Mouse (Mus musculus) effector memory CD4-positive, alpha-beta T cell, adult 7 months (primary cell): ENCODE data around the gene Lin52. TPM values are rescaled to one million over a fixed set of nuclear protein-coding genes. Genes with fewer than 3 reads are reported as not detected.

Source experiments
- polyA plus RNA-seq: library from polyadenylated mRNA; unstranded; fragments of 100-300 nt; shearing (Covaris generic); gene quantifications from one replicate; pipeline ENCODE4 v1.2.1, GENCODE M21; 2017

Gene Lin52
- 26.8 TPM for polyA plus RNA-seq

GRCm38 (mm10) chr12:84450718-84451646, at the start of gene Lin52, which contains the start of gene Aldh6a1:
TSS of gene Lin52 (plus strand) at chr12:84451422.
TSS of gene Aldh6a1 (minus strand) at chr12:84451004.

DNA sequence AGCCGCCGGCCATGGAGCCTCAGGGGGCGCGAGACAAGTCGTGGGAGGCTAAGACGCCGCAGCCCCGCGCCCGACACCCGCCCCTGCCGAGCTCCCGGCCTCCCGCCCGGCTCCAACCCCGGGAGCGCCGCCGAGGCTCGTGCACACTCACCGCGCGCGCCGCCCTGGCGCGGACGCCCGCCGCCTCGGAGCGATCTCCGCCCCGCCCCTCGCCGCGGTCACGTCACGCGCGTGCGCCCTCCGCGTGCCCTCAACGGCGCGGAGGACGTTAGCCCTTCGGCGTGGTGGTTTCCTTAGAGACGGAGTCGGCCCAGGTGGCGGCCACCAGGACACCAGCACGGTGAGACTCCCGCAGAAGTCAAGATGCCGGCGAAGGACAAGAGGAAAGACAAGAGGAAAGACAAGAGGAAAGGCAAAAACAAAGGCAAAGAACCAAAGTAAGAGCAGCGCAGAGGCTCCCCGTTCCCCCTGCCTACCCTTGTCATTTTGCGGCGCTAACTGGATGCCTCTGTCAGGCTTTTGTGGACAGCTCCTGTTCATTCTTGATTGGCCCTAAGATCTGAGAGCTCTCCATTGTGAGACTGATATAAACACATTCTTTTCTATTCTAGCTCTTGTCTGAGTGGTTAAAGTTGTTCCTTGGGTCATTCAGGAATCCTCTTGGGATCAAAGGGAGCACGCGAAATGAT, 42.3 kb upstream of the Lin52 start, which contains the start of the genes Entpd5 and Bbof1:
TSS of gene Entpd5 (minus strand) at position 211 of the 689 bp plus-strand sequence.
TSS of gene Bbof1 (plus strand) at position 253 of the 689 bp plus-strand sequence.

DNA sequence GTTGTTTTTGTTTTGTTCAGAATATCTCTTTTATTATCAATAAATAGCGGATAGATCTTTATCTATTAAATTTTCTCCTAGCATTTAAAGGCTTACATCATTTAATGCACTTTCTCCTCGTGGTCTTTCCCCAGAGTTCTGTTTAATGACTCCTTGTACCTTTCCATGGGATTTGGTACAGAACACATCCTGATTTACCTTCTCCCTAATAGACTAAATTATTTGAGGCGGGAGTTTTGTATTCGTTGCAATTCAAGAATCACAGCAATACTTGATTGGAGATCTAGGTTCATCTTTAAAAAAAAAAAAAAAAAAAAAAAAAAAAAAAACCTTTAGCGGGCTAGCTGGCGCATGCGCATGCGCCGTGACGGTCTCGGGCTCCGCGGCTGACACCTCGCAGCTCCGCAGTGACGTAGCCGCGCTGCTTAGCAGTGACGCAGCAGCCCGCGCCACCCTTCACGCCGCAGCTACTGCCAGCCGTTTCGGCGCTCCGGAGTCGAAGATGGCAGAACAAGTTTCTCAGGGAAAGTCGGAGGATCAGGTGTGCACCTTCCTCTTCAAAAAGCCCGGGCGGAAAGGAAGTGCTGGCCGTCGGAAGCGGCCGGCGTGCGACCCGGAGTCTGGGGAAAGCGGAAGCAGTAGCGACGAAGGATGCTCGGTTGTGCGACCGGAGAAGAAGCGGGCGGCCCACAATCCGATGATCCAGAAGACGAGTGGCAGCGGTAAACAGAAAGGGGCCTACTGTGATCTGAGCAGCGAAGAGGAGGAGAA, 34.2 kb upstream of the Lin52 start, which contains the start of gene Rnf113a2:
TSS of gene Rnf113a2 (plus strand) at position 363 of the 771 bp plus-strand sequence.

DNA sequence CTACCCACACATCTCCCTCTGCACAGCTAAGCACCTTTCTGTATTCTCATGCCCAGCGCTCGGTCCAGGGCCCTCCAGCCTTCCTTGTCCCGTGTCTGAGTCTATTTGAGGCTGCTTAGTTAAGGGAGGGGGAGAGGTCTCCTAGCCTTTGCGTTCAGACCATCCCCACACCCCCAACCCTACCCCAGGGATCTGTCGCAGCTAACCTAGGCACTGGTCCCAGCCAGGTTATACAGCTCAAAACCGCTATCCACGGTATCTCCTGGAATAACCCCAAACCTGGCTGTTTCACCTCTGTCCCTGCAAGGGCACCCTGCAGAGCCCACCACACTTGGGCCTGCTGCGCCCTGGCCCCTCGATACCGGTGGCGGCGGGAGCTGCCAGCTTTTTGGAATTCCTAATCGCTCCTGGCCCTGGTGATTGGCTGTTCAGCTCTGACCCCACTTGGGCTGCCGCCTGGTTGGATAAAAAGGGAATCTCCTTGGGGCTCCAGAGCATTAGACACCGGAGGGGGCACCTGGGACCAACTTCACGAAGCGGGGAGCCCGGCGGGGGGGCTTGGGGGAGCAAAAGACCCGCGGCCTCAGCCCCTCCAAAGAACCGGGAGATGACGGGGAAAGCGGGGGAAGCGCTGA, 118.2 kb downstream of the Lin52 start, which contains the start of gene Vsx2:
TSS of gene Vsx2 (plus strand) at position 427 of the 635 bp plus-strand sequence.

Other genes with a start within 250 kb of the Lin52 start
- 144 TPM for gene Elmsan1, start 232.5 kb upstream of the Lin52 start, polyA plus RNA-seq
- 19.5 TPM for gene Ptgr2, start 166.2 kb upstream of the Lin52 start, polyA plus RNA-seq
- 66.2 TPM for gene Zfp410, start 134.6 kb upstream of the Lin52 start, polyA plus RNA-seq
- gene Coq6, start 89.8 kb upstream of the Lin52 start, polyA plus RNA-seq: 16.0 TPM
- gene Fam161b, start 89.6 kb upstream of the Lin52 start, polyA plus RNA-seq: 2.5 TPM
- gene Entpd5, start 42.4 kb upstream of the Lin52 start, polyA plus RNA-seq: 77.1 TPM
- gene Bbof1, start 42.4 kb upstream of the Lin52 start, polyA plus RNA-seq: 4.0 TPM
- 38.4 TPM for gene Rnf113a2, start 34.2 kb upstream of the Lin52 start, polyA plus RNA-seq
- gene Aldh6a1, start 418 bp upstream of the Lin52 start, polyA plus RNA-seq: 9.6 TPM
- gene Vsx2, start 118.3 kb downstream of the Lin52 start, polyA plus RNA-seq: not detected
- gene Abcd4, start 166.0 kb downstream of the Lin52 start, polyA plus RNA-seq: 12.9 TPM
- gene Vrtn, start 189.6 kb downstream of the Lin52 start, polyA plus RNA-seq: 0.24 TPM
- 0.22 TPM for gene Syndig1l, start 247.4 kb downstream of the Lin52 start, polyA plus RNA-seq